Mouse (Mus musculus) cerebellum, postnatal 4 days (tissue): ENCODE measurements around the gene Nploc4.
"Not testable (repeated sequence)": the region's sequence is repeated elsewhere in the genome, so short reads cannot be mapped to it uniquely, and the experiment has no call there.

Source experiments
- DNase-seq, 2 experiments: peaks; one replicate each; pipeline ENCODE4 v3.0.0; 2022; ENCODE audit warnings: low spot score in 2 of 2, mixed read lengths in 1 of 2

Nploc4 gene

GRCm38 (mm10) chr11:120442765-120443280 is 5.3 kb upstream of the Nploc4 start:
- DNase-seq, result no peak

- no peak for DNase-seq
These were observed 4.8 kb upstream of the Nploc4 start, which contains the start of gene Tspan10 for GRCm38 (mm10) chr11:120442344-120442743. TSS of gene Tspan10 (plus strand) at chr11:120442644.

- no peak for DNase-seq
These were observed 413 bp upstream of the Nploc4 start for GRCm38 (mm10) chr11:120437857-120438385.

GRCm38 (mm10) chr11:120426727-120427126 is 10.8 kb downstream of the Nploc4 start:
- no peak for DNase-seq

- peak in 1 of 2 experiments; percentile 69 for DNase-seq
These were observed 13.8 kb downstream of the Nploc4 start for GRCm38 (mm10) chr11:120423569-120424295.

- DNase-seq, result no peak
These were observed 14.6 kb downstream of the Nploc4 start for GRCm38 (mm10) chr11:120422651-120423568.

GRCm38 (mm10) chr11:120418592-120418991 is 18.9 kb downstream of the Nploc4 start:
- DNase-seq, result no peak

- no peak for DNase-seq
These were observed 19.7 kb downstream of the Nploc4 start for GRCm38 (mm10) chr11:120417852-120418251.

GRCm38 (mm10) chr11:120413621-120414020 is 23.9 kb downstream of the Nploc4 start:
- DNase-seq, result not testable (repeated sequence)

GRCm38 (mm10) chr11:120406445-120406844 is 31.1 kb downstream of the Nploc4 start:
- DNase-seq, result no peak

- DNase-seq, result no peak
These were observed 31.6 kb downstream of the Nploc4 start for GRCm38 (mm10) chr11:120405867-120406266.

- no peak for DNase-seq
These were observed 32.7 kb downstream of the Nploc4 start for GRCm38 (mm10) chr11:120404814-120405213.

- DNase-seq, result no peak
These were observed 38.2 kb downstream of the Nploc4 start for GRCm38 (mm10) chr11:120399319-120399718.

- DNase-seq, result no peak
These were observed 39.9 kb downstream of the Nploc4 start for GRCm38 (mm10) chr11:120397602-120398001.

GRCm38 (mm10) chr11:120395661-120396060 is 41.8 kb downstream of the Nploc4 start:
- DNase-seq, result no peak

- DNase-seq, result no peak
These were observed 48.9 kb downstream of the Nploc4 start for GRCm38 (mm10) chr11:120388580-120388979.

- DNase-seq, result no peak
These were observed 50.4 kb downstream of the Nploc4 start for GRCm38 (mm10) chr11:120387157-120387556.

GRCm38 (mm10) chr11:120386632-120387031 is 50.9 kb downstream of the Nploc4 start:
- no peak for DNase-seq

GRCm38 (mm10) chr11:120382509-120382908 is 55.0 kb downstream of the Nploc4 start:
- no peak for DNase-seq

GRCm38 (mm10) chr11:120381157-120381556 is 56.4 kb downstream of the Nploc4 start:
- no peak for DNase-seq

- DNase-seq, result no peak
These were observed 57.2 kb downstream of the Nploc4 start for GRCm38 (mm10) chr11:120380271-120380670.
